Mouse (Mus musculus) hematopoietic stem cell, adult 5-6 weeks (primary cell): ENCODE data around the gene Rnase2b. TPM values are rescaled to one million over a fixed set of nuclear protein-coding genes. Genes with fewer than 3 reads are reported as not detected.
"Not testable (repeated sequence)": the region's sequence is repeated elsewhere in the genome, so short reads cannot be mapped to it uniquely, and the experiment has no call there.

Experiments
- ATAC-seq, 2 experiments: fragments of 125-278 bp in 1 of 2; replicated peaks in 1 of 2; 2 replicates each; pipeline ENCODE4 v1.8.0; 2016 to 2017; ENCODE audit warnings: inconsistent platforms in 2 of 2, mild to moderate bottlenecking in 2 of 2, moderate number of reproducible peaks in 2 of 2, low read depth in 1 of 2, moderate TSS enrichment in 1 of 2; ENCODE audit not compliant: low FRiP score in 2 of 2, poor library complexity in 2 of 2, severe bottlenecking in 2 of 2, insufficient read depth in 1 of 2, low TSS enrichment in 1 of 2
- total RNA-seq: library from RNA; stranded (forward); fragments of 172-1452, 232-1000 nt; gene quantifications from 2 replicates; pipeline ENCODE4 v1.2.3, GENCODE M21; 2017

Gene Rnase2b
- not detected in 2 replicates for total RNA-seq

GRCm38 (mm10) chr14:51161976-51162375 is at the start of gene Rnase2b:
Rnase2b (plus strand) TSS chr14:51162260.
- not testable (repeated sequence) for ATAC-seq

GRCm38 (mm10) chr14:51113476-51113875 is 48.6 kb upstream of the Rnase2b start:
- no peak for ATAC-seq

- ATAC-seq, result no peak
These were observed 48.0 kb upstream of the Rnase2b start, which contains the start of gene Eddm3b for GRCm38 (mm10) chr14:51113916-51114560. Eddm3b (plus strand) TSS chr14:51114426.

- ATAC-seq, result no peak
These were observed 36.4 kb upstream of the Rnase2b start for GRCm38 (mm10) chr14:51125684-51126083.

GRCm38 (mm10) chr14:51127648-51128258 is 34.3 kb upstream of the Rnase2b start:
- peak in 1 of 2 experiments; percentile 12; a peak in 1 of 4 replicates for ATAC-seq

GRCm38 (mm10) chr14:51128775-51129623 is 33.1 kb upstream of the Rnase2b start:
- peak; percentile 78 to 83 for ATAC-seq

- ATAC-seq, result no peak
These were observed 32.5 kb upstream of the Rnase2b start for GRCm38 (mm10) chr14:51129624-51129975.

- peak; percentile 60 to 72 for ATAC-seq
These were observed 31.6 kb upstream of the Rnase2b start for GRCm38 (mm10) chr14:51130315-51130940.

- no peak for ATAC-seq
These were observed 30.8 kb upstream of the Rnase2b start for GRCm38 (mm10) chr14:51131086-51131815.

GRCm38 (mm10) chr14:51132372-51132771 is 29.7 kb upstream of the Rnase2b start:
- no peak for ATAC-seq

GRCm38 (mm10) chr14:51140342-51140741 is 21.7 kb upstream of the Rnase2b start:
- no peak for ATAC-seq

- no peak for ATAC-seq
These were observed 19.9 kb upstream of the Rnase2b start for GRCm38 (mm10) chr14:51142119-51142518.

- no peak; a peak in 1 of 4 replicates for ATAC-seq
These were observed 19.5 kb upstream of the Rnase2b start for GRCm38 (mm10) chr14:51142568-51142967.

- ATAC-seq, result no peak
These were observed 18.8 kb upstream of the Rnase2b start for GRCm38 (mm10) chr14:51143287-51143686.

GRCm38 (mm10) chr14:51143937-51144336 is 18.1 kb upstream of the Rnase2b start:
- no peak for ATAC-seq

- no peak for ATAC-seq
These were observed 17.6 kb upstream of the Rnase2b start for GRCm38 (mm10) chr14:51144451-51144850.

GRCm38 (mm10) chr14:51145521-51145920 is 16.5 kb upstream of the Rnase2b start:
- ATAC-seq, result no peak
